Mouse (Mus musculus): ENCODE results near the gene Wfikkn2.
"Not testable (repeated sequence)": the region's sequence is repeated elsewhere in the genome, so short reads cannot be mapped to it uniquely, and the experiment has no call there.

Wfikkn2 gene

DNA sequence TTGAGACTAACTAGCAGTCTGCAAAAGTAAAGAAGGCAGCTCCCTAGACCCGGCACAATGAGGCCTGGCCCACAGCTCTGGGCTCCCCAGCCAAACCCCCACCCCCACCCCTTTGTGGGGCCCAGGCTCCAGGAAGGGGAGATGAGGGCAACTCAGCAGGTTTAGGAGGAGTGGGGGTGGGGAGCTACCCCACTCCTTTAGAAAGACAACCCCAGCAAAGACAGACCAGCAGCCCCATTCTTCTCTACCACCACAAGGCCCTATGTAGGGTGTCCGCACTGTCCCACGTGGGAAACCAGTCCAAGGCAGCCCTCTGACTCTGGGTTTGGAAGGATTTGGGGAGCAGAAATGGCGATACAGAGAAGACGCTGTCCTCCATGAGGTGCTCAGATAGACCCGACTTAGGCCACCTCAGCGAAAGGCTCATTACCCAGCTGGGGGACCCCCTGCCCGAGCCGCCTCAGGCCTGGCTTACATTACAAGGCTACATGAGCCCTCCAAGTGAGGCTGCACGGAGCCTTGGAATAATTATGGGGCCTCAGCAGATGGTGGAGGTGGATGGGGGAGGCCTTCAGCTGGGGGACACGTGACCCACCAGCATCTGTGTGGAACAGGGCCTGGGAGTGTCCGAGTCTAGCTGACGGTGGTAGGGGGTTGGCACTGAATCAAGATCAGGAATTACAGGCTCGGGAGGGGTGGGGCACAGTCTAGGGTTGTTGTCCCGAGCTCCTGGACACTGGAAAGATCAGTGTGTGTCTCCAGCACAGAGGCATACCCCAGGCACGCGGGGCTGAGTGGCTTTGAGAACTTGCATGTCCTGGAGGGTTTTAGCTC, at the start of gene Wfikkn2:
Gene Wfikkn2 (minus strand): TSS at position 51 of the 834 bp plus-strand sequence.
- in situ Hi-C loops (cut with MboI, MseI), result no loop called here

DNA sequence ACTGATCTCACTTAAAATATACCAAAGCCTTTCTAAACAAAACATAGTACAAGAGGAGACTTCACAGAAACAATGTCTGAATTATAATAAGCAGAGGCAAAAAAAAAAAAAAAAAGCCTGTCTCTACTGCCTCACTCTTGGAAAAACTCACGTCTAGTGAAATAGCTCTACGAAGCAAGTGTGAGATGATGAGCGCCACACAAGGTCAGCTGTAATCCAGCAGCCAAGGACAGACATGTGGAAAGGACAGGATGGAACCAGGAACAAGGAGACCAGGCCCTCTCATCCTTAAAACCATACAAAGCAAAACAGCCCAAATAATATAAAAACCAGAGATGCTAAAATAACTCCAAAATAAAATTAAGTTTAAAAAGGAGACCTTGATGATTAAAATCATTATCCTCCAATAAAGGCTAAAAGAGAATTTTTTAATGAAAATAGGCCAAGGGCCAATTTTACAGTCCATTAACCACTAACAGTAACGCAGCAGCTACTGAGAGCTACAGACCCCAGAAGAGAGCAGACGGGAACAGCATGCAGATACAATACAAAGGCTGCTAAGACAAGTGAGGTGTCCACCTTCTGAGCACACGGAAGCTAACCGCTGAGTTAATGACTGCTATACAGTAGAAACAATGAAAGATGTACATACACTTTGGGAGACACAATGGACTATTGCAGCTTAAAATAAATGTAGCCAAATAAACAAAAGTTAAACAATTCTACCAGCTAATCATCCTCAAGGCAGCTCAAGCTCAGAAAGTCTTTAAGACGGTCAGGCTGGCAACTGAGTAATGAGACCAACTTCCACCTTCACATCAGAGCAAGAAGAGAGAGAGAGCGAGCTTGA, 49.4 kb upstream of the Wfikkn2 start:
- in situ Hi-C loops (cut with MboI, MseI), result no loop called here

DNA sequence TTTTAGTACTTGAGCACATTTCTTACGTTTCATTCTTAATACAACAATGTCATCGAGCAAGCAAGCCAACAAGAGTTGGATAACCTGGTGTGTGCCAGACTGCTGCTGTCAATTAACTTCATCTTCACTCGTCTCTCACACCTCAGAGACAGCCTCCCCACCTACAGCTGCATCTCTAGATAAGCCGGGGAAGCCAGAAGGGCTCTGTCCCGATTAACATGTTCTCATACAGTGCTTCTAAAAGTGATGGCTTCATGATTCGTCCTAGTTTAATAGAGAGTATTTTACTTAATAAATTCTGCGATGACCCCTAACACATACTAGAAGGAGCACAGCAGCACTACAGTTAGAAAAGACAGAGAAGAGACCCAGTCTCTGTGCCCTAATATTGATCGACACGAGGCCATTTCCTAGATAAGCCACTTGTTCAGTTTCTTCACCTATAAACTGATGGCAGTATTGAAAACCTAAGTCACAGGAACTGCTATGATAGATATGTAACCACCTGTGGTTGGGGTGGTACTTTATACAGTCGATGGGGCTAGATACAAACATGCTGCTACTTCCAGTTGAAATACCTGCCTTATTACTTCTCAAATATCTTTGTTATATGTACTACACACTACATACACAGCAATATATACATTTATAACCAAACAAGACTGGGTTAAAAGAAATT, 44.4 kb upstream of the Wfikkn2 start:
- in situ Hi-C loops (cut with MboI, MseI), result no loop called here

DNA sequence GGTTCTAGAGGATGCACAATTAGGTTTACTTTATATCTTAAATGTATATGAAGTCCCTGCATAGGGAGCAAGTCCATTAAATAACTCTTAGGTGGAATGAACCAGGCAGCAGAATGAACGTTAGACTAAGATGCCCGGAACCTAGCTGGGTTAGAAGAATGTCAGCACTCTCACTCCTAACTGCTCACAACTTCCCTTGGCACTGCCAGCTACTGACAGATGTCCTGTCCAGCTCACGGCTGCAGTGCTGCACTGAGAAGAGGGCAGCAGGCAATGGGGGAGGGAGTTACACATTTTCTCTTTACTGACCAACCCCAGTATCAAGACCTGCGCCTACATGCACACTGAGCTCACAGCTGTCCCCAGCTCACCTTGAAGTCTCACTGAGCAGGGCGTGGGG, 41.3 kb upstream of the Wfikkn2 start:
- in situ Hi-C loops (cut with MboI, MseI), result no loop called here

DNA sequence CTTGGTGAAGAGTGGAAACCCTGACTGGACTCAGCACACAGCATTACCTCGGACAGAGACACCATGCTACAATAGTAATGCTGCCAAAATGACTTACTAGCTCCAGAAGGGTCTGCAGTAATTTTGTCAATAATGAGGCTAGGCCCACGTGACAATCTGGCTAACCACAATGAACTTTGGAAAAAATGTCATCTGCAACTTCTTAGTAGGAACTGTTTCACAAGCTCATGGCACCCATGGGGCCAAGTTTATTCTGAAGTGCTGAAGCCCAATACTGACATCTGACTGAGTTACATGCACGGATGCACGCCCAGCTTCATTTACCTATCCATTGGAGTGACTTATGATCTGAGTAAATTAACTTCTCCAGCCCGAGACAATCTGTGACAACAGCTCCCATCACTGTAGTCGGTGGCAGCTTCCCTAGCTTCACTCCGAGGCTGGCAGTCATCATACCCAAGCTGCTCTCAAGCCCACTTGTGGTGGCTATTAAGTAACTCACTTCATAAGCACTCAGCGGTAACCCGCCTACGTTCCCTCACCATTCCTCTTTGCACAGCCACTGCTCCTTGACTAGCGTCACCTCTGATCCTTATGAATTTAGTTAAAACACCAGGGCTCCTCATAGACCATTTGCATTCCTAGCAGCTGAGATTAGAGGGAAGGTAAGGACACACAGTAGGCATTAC, 40.2 kb upstream of the Wfikkn2 start:
- in situ Hi-C loops (cut with MboI, MseI), result no loop called here

DNA sequence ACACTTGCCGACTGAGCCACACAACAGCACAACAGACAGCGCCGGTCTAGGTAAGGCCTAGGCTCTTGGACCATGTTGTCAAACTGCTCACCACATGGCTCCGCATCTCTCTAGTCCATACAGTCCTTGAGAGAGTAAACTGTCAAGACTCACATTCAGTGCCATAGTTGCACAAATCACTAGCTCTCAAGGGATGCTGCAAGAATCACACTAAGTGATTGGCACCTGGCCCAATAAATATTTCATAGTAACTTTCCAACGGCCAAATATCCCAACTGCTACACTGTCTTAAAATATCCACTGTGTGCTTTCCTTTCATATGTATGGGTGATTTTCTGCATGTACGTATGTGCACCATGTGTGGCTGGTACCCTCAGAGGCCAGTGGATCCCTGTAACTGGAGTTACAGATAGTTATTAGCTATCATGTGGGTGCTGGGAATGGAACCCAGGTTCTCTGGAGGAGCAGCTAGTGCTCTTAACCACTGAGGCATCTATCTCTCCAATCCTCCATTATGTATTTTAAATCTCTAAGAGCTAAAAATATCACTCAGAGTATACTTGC, 37.8 kb upstream of the Wfikkn2 start:
- in situ Hi-C loops (cut with MboI, MseI), result no loop called here

DNA sequence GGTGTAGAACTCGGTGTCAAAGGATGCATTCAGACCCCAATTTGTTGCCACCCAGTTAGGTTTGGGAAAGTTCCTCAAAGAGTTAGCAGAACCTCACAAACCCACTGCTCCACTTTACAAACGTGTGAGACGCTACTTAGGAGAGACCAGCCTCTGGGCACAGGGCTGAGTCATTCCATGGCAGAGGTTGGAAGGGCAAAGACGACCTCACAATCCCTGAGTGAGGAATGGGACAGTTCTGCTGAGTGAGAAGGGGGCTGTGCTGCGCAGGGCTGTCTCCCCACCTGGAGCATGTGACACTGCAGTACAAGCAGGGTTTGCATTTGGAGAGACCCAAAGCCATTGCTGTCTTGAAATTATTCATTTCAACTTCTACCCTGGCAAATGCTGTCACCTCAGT, 36.5 kb upstream of the Wfikkn2 start:
- in situ Hi-C loops (cut with MboI, MseI), result no loop called here

DNA sequence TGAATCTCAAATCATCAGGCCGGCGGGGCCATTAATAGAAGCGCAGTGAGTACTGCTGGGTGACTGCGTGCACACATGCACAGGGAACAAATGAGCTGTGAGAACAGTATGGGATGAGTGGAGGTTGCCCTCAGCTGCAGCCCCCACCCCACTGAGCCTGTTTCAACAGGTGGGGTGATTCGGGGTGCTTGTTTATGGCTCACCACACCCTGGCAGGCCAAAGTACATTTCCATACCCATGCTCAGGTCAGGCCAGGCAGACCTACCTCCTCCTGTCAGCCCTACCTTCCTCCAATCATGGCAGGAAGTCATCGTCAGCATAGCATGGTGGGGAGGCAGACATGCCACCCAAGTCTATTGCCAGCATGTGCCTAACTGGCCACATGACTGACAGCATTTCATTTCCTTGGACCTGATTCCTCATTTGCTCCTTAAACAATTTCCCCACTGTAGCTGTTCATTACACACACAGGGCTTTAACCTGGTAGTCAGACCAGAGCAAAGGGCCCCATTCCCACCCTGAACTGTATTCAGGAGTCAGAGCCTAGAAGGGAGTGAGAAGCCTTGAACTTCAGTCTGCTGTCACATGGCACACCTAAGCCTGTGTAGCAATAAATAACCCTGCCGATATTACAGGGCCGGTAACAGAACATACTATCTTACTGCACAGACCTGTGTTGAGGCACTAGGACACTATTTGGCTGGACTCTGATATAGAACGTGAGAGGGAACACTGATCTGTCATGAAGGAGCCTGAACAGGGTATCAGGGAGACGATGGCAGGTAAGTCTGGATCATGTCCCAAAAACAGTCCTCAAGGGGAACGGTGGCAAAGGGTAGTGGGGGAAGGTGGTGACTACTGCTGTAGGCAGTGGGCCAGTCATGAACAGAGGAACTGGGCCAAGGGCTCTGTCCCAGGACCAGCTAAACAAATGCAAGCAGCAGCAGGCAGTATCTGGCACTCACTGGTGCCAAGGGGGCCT, 35.7 kb upstream of the Wfikkn2 start, which contains the start of gene Gm21885:
Gene Gm21885 (plus strand): TSS at position 675 of the 983 bp plus-strand sequence.
- in situ Hi-C loops (cut with MboI, MseI), result no loop called here

DNA sequence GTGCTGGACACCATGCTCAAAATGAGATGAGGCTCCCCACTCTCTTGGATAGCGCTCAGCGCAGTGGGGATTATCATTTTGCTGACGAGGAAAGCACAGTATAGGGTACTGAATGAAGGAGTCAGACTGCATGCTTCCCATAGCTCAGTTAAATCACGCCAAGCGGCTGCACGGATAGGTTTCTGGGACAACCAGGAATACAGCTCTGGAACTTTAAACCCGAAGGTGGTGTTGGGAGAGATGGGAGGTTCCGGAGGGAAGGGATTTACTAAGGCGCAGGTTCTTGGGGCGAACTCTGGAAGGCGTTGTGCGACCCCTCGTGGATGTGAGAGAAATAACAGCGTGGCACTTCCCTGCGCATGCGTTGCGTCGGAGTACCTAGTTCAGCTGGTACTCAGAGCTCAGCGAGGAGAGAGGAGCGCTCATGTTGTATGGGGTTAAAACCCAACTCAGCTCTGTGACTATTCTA, 31.1 kb upstream of the Wfikkn2 start:
- in situ Hi-C loops (cut with MboI, MseI), result no loop called here

DNA sequence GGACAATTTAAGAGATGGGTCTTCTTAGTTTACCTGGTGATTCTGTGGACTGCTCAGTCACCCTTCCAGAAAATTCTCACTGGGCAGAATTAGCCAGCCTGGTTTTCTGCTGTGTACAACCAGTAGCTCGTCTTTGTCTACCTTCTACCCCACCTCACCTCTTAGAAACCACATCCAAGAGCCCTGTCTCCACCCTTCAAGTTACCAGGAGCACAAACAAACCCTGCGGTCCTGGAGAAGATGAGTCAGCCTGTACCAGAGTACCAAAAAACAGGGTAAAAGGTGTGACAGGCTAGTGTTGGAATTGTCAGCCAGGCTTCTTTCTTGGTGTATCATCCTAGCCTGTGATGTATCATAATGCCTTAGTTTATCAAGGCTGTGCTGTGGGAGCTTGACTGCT, 29.9 kb upstream of the Wfikkn2 start:
- in situ Hi-C loops (cut with MboI, MseI), result no loop called here

DNA sequence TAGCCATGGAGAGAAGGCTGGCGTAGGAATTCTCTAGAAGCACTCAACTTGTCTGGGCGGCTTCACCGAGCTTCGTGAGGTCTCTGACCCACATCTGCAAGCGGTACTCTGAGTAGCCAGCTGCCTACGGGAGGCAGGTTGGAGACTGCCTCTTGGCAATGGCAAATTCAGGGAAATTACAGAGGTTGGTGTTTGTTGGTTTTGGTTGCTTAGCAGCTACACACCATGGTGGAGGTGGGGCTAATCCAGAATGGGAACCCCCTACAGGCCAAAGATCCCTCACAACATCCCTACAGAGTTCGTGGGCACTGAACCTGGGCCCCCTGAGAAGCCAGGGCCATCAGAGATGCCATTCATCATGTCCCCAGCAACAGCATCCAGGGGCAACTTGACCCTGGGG, 29.4 kb upstream of the Wfikkn2 start:
- in situ Hi-C loops (cut with MboI, MseI), result no loop called here

DNA sequence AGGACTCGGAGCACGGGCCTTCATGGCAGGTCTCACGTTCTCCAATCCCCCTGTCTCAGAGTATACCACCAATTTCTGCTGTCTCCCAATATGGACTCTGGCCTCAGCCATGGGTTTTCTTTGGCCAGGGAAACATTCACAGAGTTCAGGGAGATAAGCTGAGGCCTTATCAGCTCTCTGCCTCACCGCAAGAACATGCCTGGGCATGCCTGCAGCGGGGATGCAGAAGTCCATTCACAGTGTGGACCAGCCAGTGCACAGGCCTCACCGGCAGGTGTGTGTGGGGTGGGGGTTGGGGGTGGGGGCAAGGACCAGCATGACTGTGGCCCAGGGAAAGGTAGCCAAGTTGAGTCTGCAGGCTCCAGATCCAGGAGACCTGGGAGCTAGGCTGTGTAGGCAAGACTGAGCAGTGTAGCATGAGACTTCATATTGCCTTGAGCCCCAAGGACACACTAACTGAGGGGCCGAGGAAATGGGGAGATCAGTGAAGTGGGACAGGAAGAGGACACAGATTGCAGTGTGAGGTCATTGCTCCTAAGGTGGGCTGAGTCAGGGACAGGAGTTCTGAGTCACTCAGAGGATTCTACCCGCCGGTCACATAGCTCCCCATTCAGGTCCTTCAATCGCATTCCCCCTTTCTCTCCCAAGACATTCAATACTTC, 28.5 kb upstream of the Wfikkn2 start:
- in situ Hi-C loops (cut with MboI, MseI), result loop anchor here (5.0 kb wide), 1 partner anchor 137 kb away; no protein-coding TSS in a partner anchor

DNA sequence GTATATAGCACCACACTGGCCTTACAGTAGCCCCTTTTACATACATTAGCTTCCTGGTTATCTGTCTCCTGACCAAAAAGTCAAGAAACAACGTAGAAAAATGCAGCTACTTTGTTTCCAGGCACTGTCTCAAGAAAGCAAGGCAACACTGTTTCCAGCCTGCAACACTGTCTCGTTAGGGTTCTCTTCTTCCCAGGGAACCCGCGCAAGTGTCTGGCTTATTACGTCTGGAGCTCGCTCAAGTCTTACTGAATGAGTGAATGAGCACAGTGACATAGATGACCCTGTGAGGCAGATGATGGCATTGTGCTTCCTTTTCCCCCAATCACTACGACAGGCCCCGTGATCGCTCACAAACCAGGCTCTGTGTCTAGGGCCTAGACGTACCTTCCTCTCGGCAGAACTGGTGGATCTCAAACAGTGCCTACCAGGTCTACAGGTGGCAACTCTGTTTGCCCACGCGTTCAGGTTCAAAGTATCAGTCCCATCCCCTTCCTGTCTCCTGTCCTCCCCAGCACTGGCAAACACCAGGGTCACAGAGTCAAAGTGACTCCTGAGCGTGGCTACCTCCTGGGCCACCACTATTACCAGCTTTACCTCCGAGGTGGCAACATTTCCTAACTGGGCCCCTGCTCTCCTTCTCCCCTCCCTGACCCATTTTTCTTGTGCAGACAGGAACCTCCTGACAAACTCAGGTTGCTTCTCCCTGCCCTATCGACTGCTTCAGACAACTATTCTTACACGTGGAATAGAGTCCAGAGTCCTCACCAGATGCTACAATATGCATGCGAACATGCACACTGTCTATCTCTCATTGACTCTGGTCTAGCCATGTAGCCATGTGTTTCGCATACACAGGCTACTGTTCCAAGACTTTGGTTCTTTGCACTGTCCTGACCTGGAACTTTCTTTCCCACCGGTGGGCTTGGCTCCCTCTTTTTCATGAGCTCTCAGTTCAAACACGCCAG, 27.4 kb upstream of the Wfikkn2 start:
- in situ Hi-C loops (cut with MboI, MseI), result loop anchor here (5.0 kb wide), 1 partner anchor 136 kb away; no protein-coding TSS in a partner anchor

DNA sequence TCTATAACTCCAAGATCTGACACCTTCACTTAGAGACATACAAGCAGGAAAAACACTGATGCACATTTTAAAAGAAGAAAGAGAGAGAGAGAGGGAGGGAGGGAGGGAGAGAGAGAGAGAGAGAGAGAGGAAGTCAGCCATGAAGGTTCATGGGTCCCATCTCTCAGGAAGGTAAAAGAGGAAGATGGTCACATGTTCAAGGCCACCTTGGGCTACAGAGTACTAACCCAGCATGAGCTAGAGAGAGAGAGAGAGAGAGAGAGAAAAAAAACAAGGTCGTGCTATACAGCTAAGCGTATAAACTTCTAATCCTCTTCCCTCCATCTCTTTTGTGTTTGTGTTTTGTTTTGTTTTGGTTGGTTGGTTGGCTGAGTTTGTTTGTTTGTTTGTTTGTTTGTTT, 25.2 kb upstream of the Wfikkn2 start:
- in situ Hi-C loops (cut with MboI, MseI), result loop anchor here (5.0 kb wide), 1 partner anchor 134 kb away; no protein-coding TSS in a partner anchor

DNA sequence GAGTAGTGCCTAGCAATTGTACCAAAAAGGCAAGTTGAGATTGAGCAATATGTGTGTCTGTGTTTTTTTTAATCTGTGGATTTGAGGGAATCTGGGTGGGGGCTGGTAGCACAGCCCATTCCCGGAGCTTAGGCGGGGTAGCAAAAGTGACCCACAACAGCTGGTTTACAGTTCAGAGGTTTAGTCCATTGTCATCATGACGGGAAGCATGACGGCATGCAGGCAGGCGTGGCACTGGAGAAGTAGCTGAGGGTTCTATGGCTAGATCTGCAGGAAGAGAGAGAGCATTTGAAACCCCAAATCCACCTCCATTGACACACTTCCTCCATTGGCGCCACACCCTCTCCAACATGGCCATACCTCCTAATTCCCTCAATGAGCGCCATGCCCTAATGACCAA, 24.1 kb upstream of the Wfikkn2 start:
- in situ Hi-C loops (cut with MboI, MseI), result loop anchor here (5.0 kb wide), 1 partner anchor 133 kb away; no protein-coding TSS in a partner anchor

DNA sequence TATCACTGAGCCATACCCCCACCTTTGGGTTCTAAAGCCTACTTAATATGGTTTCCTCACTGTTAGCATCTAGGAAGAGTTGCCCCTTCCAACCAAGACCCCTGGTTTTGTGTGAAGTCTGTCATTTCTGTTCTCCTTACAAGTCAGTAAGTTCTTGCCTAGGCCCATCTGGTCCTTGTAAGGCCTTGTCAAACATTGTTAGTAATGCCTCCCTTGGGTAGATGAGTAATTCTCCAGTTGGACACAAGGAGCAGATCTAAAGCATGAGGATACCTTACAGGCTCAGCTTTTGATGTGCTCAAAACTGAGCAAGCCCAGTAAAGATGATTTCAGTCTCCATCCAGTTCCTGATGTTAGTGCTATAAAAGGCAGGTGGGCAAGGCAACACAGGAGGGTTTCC, 23.0 kb upstream of the Wfikkn2 start:
- in situ Hi-C loops (cut with MboI, MseI), result no loop called here

DNA sequence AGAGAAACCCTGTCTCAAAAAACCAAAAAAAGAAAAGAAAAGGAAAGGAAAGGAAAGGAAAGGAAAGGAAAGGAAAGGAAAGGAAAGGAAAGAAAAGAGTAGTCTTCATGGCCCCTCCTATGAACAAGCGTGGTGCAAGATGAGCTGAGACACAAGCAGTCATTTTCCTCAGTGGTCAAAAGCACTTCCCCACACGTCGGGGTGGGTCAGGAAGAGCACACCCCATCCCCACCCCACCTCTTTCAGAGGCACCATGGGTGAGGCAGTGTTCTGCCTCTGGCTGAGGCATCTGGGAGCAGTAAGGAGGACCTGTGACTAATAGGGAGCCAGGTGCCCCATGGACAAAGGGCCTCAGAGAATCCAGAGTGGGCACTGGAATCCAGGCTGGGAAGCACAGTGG, 20.4 kb upstream of the Wfikkn2 start:
- in situ Hi-C loops (cut with MboI, MseI), result not testable (repeated sequence)

Data from regulatory T cell (primary cell).